Mouse (Mus musculus): ENCODE results near the gene Rarres2. TPM values are rescaled to one million over a fixed set of nuclear protein-coding genes. Genes with fewer than 3 reads are reported as not detected.

Rarres2 gene
- total RNA-seq, 1 experiment = 0.18 TPM

- H3K4me1 ChIP-seq (ENCODE audit: control insufficient read depth in 2 of 2, insufficient read depth in 2 of 2, low read length in 2 of 2, poor library complexity in 1 of 2) = no peaks in the 10 kb centered on the region
- H3K9me3 ChIP-seq (ENCODE audit: control insufficient read depth, insufficient read depth, low read depth, low read length) = no peaks in the 10 kb centered on the region
- in situ Hi-C loops (cut with MboI; ENCODE audit: low sequenced_read_pairs in 2 of 2, unreplicated experiment in 2 of 2) = no loop called here
- H3K36me3 ChIP-seq (ENCODE audit: control insufficient read depth, insufficient read depth, low read length, poor library complexity, severe bottlenecking) = no peaks in the 10 kb centered on the region
- H3K9ac ChIP-seq (ENCODE audit: insufficient read depth, low read depth, low read length, poor library complexity, severe bottlenecking) = no peak overlapping the region
- H3K27ac ChIP-seq (ENCODE audit: insufficient read depth, low read depth, low read length, poor library complexity, severe bottlenecking) = no peak overlapping the region
- no peak overlapping the region for H3K4me3 ChIP-seq (ENCODE audit: insufficient read depth in 1 of 2, low read depth in 1 of 2, low read length in 2 of 2, poor library complexity in 1 of 2, severe bottlenecking in 1 of 2)
- TF ChIP-seq HCFC1 (IDR thresholded peaks at IDR 0.05; ENCODE audit: borderline replicate concordance, insufficient read depth, low read length) (no peak), ZC3H11A (IDR thresholded peaks at IDR 0.05; ENCODE audit: borderline replicate concordance, low read depth, low read length) (no peak), MAFK (IDR thresholded peaks at IDR 0.05; ENCODE audit: insufficient read depth, low read depth, low read length) (no peak), CHD2 (IDR thresholded peaks at IDR 0.05; ENCODE audit: low read depth, low read length) (no peak), ZNF384 (IDR thresholded peaks at IDR 0.05; ENCODE audit: low read depth, low read length) (no peak)
- DNase-seq (ENCODE audit: low read depth, low spot score) = no peak
Measured at GRCm38 (mm10) chr6:48568036-48568984, 4.3 kb downstream of the Rarres2 start.

GRCm38 (mm10) chr6:48566312-48566711 is 6.3 kb downstream of the Rarres2 start:
- Histone ChIP-seq H3K4me1 (ENCODE audit: control insufficient read depth in 2 of 2, insufficient read depth in 2 of 2, low read length in 2 of 2, poor library complexity in 1 of 2) (no peaks in the 10 kb centered on the region), H3K27ac (ENCODE audit: insufficient read depth, low read depth, low read length, poor library complexity, severe bottlenecking) (no peak overlapping the region; the same call in 1 of the 2 replicates), H3K9ac (ENCODE audit: insufficient read depth, low read depth, low read length, poor library complexity, severe bottlenecking) (no peak overlapping the region), H3K9me3 (ENCODE audit: control insufficient read depth, insufficient read depth, low read depth, low read length) (no peaks in the 10 kb centered on the region), H3K36me3 (ENCODE audit: control insufficient read depth, insufficient read depth, low read length, poor library complexity, severe bottlenecking) (no peaks in the 10 kb centered on the region), H3K4me3 (ENCODE audit: insufficient read depth in 1 of 2, low read depth in 1 of 2, low read length in 2 of 2, poor library complexity in 1 of 2, severe bottlenecking in 1 of 2) (no peak overlapping the region)
- DNase-seq (ENCODE audit: low read depth, low spot score) = no peak
- TF ChIP-seq HCFC1 (IDR thresholded peaks at IDR 0.05; ENCODE audit: borderline replicate concordance, insufficient read depth, low read length) (no peak), CHD2 (IDR thresholded peaks at IDR 0.05; ENCODE audit: low read depth, low read length) (no peak)
- in situ Hi-C loops (cut with MboI; ENCODE audit: low sequenced_read_pairs in 2 of 2, unreplicated experiment in 2 of 2) = no loop called here

GRCm38 (mm10) chr6:48565693-48566310 is 6.8 kb downstream of the Rarres2 start:
- Histone ChIP-seq H3K9ac (ENCODE audit: insufficient read depth, low read depth, low read length, poor library complexity, severe bottlenecking) (no peak overlapping the region), H3K27ac (ENCODE audit: insufficient read depth, low read depth, low read length, poor library complexity, severe bottlenecking) (no peak overlapping the region), H3K9me3 (ENCODE audit: control insufficient read depth, insufficient read depth, low read depth, low read length) (no peaks in the 10 kb centered on the region), H3K4me3 (ENCODE audit: insufficient read depth in 1 of 2, low read depth in 1 of 2, low read length in 2 of 2, poor library complexity in 1 of 2, severe bottlenecking in 1 of 2) (no peak overlapping the region), H3K36me3 (ENCODE audit: control insufficient read depth, insufficient read depth, low read length, poor library complexity, severe bottlenecking) (no peaks in the 10 kb centered on the region), H3K4me1 (ENCODE audit: control insufficient read depth in 2 of 2, insufficient read depth in 2 of 2, low read length in 2 of 2, poor library complexity in 1 of 2) (no peaks in the 10 kb centered on the region)
- in situ Hi-C loops (cut with MboI; ENCODE audit: low sequenced_read_pairs in 2 of 2, unreplicated experiment in 2 of 2) = no loop called here
- TF ChIP-seq CHD2 (IDR thresholded peaks at IDR 0.05; ENCODE audit: low read depth, low read length) (no peak), ZNF384 (IDR thresholded peaks at IDR 0.05; ENCODE audit: low read depth, low read length) (no peak), MAFK (IDR thresholded peaks at IDR 0.05; ENCODE audit: insufficient read depth, low read depth, low read length) (no peak), ZC3H11A (IDR thresholded peaks at IDR 0.05; ENCODE audit: borderline replicate concordance, low read depth, low read length) (no peak), HCFC1 (IDR thresholded peaks at IDR 0.05; ENCODE audit: borderline replicate concordance, insufficient read depth, low read length) (no peak)
- DNase-seq (ENCODE audit: low read depth, low spot score) = no peak

- no peak for DNase-seq (ENCODE audit: low read depth, low spot score)
- no peak for TF ChIP-seq HCFC1 (IDR thresholded peaks at IDR 0.05; ENCODE audit: borderline replicate concordance, insufficient read depth, low read length)
- no peak overlapping the region for H3K4me3 ChIP-seq (ENCODE audit: insufficient read depth in 1 of 2, low read depth in 1 of 2, low read length in 2 of 2, poor library complexity in 1 of 2, severe bottlenecking in 1 of 2)
- in situ Hi-C loops (cut with MboI; ENCODE audit: low sequenced_read_pairs in 2 of 2, unreplicated experiment in 2 of 2) = no loop called here
- H3K36me3 ChIP-seq (ENCODE audit: control insufficient read depth, insufficient read depth, low read length, poor library complexity, severe bottlenecking) = no peaks in the 10 kb centered on the region
- no peaks in the 10 kb centered on the region for H3K9me3 ChIP-seq (ENCODE audit: control insufficient read depth, insufficient read depth, low read depth, low read length)
- H3K27ac ChIP-seq (ENCODE audit: insufficient read depth, low read depth, low read length, poor library complexity, severe bottlenecking) = no peak overlapping the region
- no peak overlapping the region for H3K9ac ChIP-seq (ENCODE audit: insufficient read depth, low read depth, low read length, poor library complexity, severe bottlenecking)
- peaks cover 0 to 6% of the 10 kb centered on the region in 2 experiments; a peak in 1 of 4 replicates for H3K4me1 ChIP-seq (ENCODE audit: control insufficient read depth in 2 of 2, insufficient read depth in 2 of 2, low read length in 2 of 2, poor library complexity in 1 of 2)
Measured at GRCm38 (mm10) chr6:48555956-48556355, 16.6 kb downstream of the Rarres2 start.

All from ES-E14 (cell line).